Mouse (Mus musculus) limb, embryonic 15.5 days (tissue): ENCODE results near the gene Sptbn4. TPM values are rescaled to one million over a fixed set of nuclear protein-coding genes. Genes with fewer than 3 reads are reported as not detected.

Experiments
- ATAC-seq: fragments of 200-750 bp; cut with Nextera tagmentation; 2 replicates; pipeline ENCODE4 v1.8.0; 2017; ENCODE audit warnings: low read depth, moderate TSS enrichment; ENCODE audit not compliant: insufficient number of reproducible peaks, low FRiP score, low TSS enrichment
- H3K27ac ChIP-seq: fragments of 300-500 bp; sonication (generic); 2 replicates; pipeline ENCODE4 v1.5.1; 2015; ENCODE audit warnings: moderate library complexity, mild to moderate bottlenecking, inconsistent platforms
- H3K27me3 ChIP-seq: fragments of 300-500 bp; sonication (generic); 2 replicates; pipeline ENCODE4 v1.6.1; 2015; ENCODE audit warnings: inconsistent platforms
- H3K36me3 ChIP-seq: fragments of 300-500 bp; sonication (generic); 2 replicates; pipeline ENCODE4 v1.6.1; 2015; ENCODE audit warnings: inconsistent platforms
- H3K4me1 ChIP-seq: fragments of 300-500 bp; sonication (generic); 2 replicates; pipeline ENCODE4 v1.6.1; 2015; ENCODE audit warnings: inconsistent platforms
- H3K4me2 ChIP-seq: fragments of 300-500 bp; sonication (generic); 2 replicates; pipeline ENCODE4 v1.6.1; 2015; ENCODE audit warnings: mild to moderate bottlenecking, inconsistent platforms
- H3K4me3 ChIP-seq: fragments of 300-500 bp; sonication (generic); 2 replicates; pipeline ENCODE4 v1.5.1; 2015; ENCODE audit warnings: mild to moderate bottlenecking, inconsistent platforms
- H3K9ac ChIP-seq: fragments of 300-500 bp; sonication (generic); 2 replicates; pipeline ENCODE4 v1.6.1; 2015; ENCODE audit warnings: inconsistent platforms
- H3K9me3 ChIP-seq: fragments of 300-500 bp; sonication (generic); 2 replicates; pipeline ENCODE4 v1.6.1; 2016; ENCODE audit warnings: inconsistent platforms
- WGBS: fragments of 180-500 bp; shearing (Covaris S2); methylation state at CpG from one replicate; pipeline ENCODE4 v1.1.7; 2015; 5-methylcytosine and 5-hydroxymethylcytosine counted together
- polyA plus RNA-seq: library from polyadenylated mRNA; unstranded; fragments of >200 nt; fragmentation: Nextera tagmentation; extraction: Ambion mirVana; gene quantifications from 2 replicates; pipeline ENCODE4 v1.2.1, GENCODE M21; 2015

The Sptbn4 gene
- polyA plus RNA-seq, 1 experiment from 2014 or later = 0.23 TPM

DNA sequence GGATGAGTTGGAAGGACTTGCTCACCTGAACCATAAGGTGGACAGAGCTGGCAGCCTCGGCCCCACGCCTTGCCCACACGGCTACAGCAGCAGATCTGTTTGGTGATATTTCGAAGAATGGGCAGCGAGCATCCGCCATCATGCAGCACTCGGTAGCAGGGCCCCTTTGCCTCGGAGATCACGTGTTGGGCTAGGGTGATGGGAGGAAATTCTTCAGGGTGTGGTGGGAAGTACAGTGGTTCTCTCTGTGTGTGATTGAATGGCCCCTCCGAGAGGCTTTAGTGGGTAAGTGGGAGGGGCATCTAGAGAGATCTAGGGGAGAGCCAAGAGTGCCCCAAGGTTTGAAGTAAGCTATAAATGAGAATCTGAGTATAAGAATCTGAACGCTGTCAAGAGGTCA lies 119.3 kb downstream of the Sptbn4 start:
- peaks cover 59% of the 10 kb centered on the region for H3K4me1 ChIP-seq
- no peak overlapping the region for H3K4me2 ChIP-seq
- WGBS = 83% methylated on average over 11 of the region's 11 CpGs

DNA sequence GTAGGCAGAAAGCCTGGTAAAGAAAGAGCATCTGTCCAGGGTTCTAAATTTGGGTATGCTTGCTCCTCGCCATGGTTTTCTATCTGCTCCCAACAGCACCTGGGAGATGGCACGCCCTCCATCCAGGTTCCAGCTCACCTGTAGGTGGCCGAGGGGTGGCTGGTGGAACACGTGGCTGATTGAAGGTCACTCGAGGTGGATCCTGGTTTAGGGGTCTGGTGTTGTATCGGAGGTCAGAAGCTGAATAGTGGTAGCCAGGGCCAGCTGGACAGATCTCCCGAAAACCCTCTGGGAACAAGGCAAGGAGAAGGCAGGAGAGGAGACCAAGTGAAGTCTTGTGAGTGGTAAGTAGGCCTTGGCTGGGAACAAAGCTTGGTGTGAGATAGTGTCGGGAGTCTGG lies 120.0 kb downstream of the Sptbn4 start:
- Histone ChIP-seq H3K36me3 (peaks cover 18% of the 10 kb centered on the region), H3K9ac (no peak overlapping the region), H3K9me3 (no peaks in the 10 kb centered on the region), H3K27me3 (peaks cover 70% of the 10 kb centered on the region), H3K4me1 (peaks cover 53% of the 10 kb centered on the region), H3K27ac (no peak overlapping the region), H3K4me2 (no peak overlapping the region), H3K4me3 (no peak overlapping the region)
- ATAC-seq = no peak
- WGBS = 92% methylated on average over 8 of the region's 8 CpGs

More for the DNA sequence above, 119.3 kb downstream of the Sptbn4 start:
- ATAC-seq = no peak
- no peak overlapping the region for H3K4me3 ChIP-seq
- H3K9me3 ChIP-seq = no peaks in the 10 kb centered on the region
- H3K36me3 ChIP-seq = peaks cover 12% of the 10 kb centered on the region
- H3K27me3 ChIP-seq = peaks cover 71% of the 10 kb centered on the region
- no peak overlapping the region for H3K9ac ChIP-seq
- H3K27ac ChIP-seq = no peak overlapping the region

DNA sequence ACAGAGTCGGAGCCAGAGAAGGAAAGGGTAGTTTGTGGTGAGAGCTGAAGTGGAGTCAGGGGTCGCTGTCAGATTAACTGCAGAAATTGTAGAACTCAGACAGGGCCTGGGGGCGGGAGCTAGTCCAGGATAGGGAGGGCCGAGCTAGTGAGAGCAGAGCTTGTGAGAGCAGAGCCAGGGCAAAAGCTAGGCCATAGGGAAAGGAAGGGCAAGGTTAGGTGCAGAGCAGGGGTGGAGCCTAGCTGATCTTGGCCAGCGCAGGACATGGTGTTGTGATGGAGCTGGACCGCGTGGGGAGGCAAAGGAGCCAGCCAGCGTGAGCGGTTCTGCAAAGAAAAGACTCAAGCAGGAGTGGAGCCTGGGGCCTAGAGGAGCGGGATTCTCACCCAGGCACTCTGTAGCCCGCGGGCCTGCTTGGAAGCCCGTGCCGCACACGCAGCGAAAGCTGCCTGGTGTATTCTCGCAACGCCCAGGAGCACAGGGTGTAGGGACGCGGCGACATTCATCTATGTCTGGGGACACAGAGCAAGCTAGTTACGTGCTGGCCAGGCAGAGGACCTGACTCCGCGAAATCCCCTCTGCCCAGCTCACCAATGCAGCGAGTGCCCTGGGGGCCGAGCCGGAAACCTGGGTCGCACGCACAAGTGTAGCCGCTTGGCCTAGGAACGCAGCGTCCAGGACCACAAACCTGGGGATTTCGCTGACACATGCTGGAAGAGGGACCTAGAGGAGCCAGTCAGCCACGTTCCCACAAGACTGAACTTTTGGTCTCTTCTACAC lies 121.2 kb downstream of the Sptbn4 start:
- Histone ChIP-seq H3K36me3 (peaks cover 22% of the 10 kb centered on the region), H3K9me3 (no peaks in the 10 kb centered on the region), H3K27me3 (peaks cover 68% of the 10 kb centered on the region), H3K4me3 (peak overlapping the region; percentile 27), H3K9ac (peak overlapping the region; percentile 21; the same call in 1 of the 2 replicates), H3K4me2 (peak overlapping the region; percentile 49), H3K4me1 (peaks cover 41% of the 10 kb centered on the region), H3K27ac (no peak overlapping the region)
- WGBS = 47% methylated on average over 34 of the region's 34 CpGs
- no peak for ATAC-seq

DNA sequence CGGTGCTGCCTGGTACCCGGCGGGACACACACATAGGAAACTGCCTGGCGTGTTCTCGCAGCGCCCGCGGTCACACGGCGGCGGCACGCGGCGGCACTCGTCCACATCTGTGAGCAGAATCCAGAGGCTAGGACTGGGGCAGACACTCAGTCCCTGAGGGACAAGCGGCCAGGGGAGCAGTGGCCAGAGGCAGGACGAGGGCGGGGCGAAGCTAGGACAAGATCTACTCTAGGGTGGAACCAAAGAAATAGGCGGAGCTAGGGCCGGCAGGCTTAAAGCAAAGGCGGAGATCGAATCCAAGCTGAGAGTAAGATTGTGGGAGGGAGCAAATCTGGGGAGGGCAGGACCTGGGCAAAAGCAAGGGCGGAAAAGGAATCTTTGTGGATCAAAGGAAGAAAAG lies 121.8 kb downstream of the Sptbn4 start:
- H3K27me3 ChIP-seq = peaks cover 64% of the 10 kb centered on the region
- peak overlapping the region; percentile 27 for H3K4me3 ChIP-seq
- H3K27ac ChIP-seq = no peak overlapping the region
- peaks cover 22% of the 10 kb centered on the region for H3K36me3 ChIP-seq
- H3K9me3 ChIP-seq = no peaks in the 10 kb centered on the region
- peaks cover 35% of the 10 kb centered on the region for H3K4me1 ChIP-seq
- peak overlapping the region; percentile 21; the same call in 1 of the 2 replicates for H3K9ac ChIP-seq
- ATAC-seq = no peak
- peak overlapping the region; percentile 49 for H3K4me2 ChIP-seq
- WGBS = 8% methylated on average over 24 of the region's 24 CpGs

DNA sequence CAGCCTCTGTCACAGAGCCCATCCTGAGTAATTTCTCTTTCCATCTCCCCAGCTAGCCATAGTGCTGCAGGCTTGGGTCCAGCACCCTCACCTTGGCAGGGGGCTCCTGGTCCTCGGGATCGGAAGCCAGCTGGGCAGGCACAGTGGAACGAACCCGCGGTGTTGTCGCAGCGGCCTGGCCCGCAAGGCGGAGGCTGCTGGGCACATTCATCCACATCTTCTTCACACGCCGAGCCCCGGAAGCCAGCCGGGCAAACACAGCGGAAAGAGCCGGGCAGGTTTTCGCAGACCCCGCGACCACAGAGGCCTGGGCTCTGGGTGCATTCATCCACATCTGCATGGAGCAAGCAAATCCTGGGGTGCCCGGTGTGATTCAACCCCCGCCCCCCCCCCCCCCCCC lies 122.6 kb downstream of the Sptbn4 start:
- no peak overlapping the region for H3K27ac ChIP-seq

DNA sequence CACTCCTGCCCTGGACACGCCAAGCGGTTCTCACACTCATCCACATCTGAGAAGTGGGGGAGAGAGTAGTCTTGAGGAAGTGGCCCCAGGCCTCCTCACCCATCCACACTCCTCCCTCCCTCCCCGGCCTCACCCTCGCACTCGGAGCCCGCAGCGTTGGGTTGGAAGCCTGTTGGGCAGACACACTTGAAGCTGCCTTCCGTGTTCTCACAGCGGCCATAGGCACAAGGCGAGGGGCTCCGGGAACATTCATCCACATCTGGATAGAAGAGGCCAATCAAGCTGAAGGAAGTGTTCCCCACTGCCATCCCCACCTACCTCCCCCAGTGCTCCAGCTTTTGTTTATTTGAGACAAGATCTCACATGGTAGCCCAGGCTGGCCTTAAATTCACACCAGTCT lies 123.3 kb downstream of the Sptbn4 start:
- H3K4me2 ChIP-seq = no peak overlapping the region
- H3K27me3 ChIP-seq = peaks cover 50% of the 10 kb centered on the region
- WGBS = 94% methylated on average over 11 of the region's 11 CpGs
- no peak overlapping the region for H3K9ac ChIP-seq
- ATAC-seq = no peak
- no peaks in the 10 kb centered on the region for H3K9me3 ChIP-seq
- H3K4me1 ChIP-seq = peaks cover 19% of the 10 kb centered on the region
- H3K27ac ChIP-seq = no peak overlapping the region
- peaks cover 30% of the 10 kb centered on the region for H3K36me3 ChIP-seq
- no peak overlapping the region for H3K4me3 ChIP-seq

More for the DNA sequence above, 122.6 kb downstream of the Sptbn4 start:
- Histone ChIP-seq H3K9ac (no peak overlapping the region), H3K4me3 (no peak overlapping the region), H3K36me3 (peaks cover 22% of the 10 kb centered on the region), H3K4me1 (peaks cover 27% of the 10 kb centered on the region), H3K9me3 (no peaks in the 10 kb centered on the region), H3K4me2 (no peak overlapping the region), H3K27me3 (peaks cover 57% of the 10 kb centered on the region)
- ATAC-seq = no peak
- WGBS = 62% methylated on average over 15 of the region's 20 CpGs

DNA sequence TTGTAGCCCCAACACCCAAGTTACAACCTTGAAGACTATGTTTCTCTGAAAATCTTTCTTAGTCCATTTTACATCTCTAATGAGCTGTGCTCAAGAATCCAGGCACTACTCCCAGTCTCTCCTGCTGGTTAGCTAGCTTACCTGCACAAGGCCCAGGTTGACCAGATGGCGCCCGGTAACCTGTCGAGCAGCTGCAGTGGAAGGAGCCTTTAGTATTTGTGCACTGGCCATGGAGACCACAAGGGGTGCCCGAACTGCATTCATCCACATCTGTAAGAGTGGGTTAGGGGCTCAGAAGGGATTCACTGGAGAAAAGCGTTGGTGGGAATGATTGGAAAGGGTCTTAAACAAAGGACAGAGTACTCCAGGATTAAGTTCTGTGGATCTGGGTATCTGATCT lies 124.5 kb downstream of the Sptbn4 start:
- no peak overlapping the region for H3K27ac ChIP-seq
- no peak overlapping the region for H3K4me3 ChIP-seq
- no peak overlapping the region for H3K9ac ChIP-seq
- no peak overlapping the region for H3K4me2 ChIP-seq
- peaks cover 13% of the 10 kb centered on the region for H3K4me1 ChIP-seq
- peaks cover 41% of the 10 kb centered on the region for H3K27me3 ChIP-seq
- no peaks in the 10 kb centered on the region for H3K9me3 ChIP-seq
- peaks cover 31% of the 10 kb centered on the region for H3K36me3 ChIP-seq
- 92% methylated on average over 5 of the region's 5 CpGs for WGBS
- no peak for ATAC-seq

DNA sequence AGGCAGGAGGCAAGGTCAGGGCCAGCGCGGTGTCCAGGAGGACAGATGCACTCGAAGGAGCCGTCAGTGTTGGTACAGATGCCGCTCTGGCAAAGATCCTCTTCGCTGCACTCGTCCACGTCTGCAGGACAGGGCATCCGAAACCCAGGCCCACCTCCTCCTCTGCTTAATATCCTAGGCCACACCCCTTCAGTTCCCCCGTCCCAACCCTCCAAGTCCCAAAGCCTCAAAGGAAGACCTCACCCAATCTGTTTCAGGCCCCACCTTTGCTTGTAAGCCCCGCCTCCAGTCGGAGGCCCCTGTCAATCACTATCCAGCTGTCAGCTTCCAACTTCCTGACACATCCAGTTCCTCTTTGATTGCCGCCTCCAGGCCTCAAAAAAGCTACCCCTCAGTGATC lies 125.2 kb downstream of the Sptbn4 start:
- no peak for ATAC-seq
- no peaks in the 10 kb centered on the region for H3K9me3 ChIP-seq
- no peak overlapping the region for H3K4me2 ChIP-seq
- H3K4me1 ChIP-seq = peaks cover 13% of the 10 kb centered on the region
- H3K4me3 ChIP-seq = no peak overlapping the region
- H3K27ac ChIP-seq = no peak overlapping the region
- H3K9ac ChIP-seq = no peak overlapping the region
- peaks cover 36% of the 10 kb centered on the region for H3K27me3 ChIP-seq
- H3K36me3 ChIP-seq = peaks cover 33% of the 10 kb centered on the region
- WGBS = 19% methylated on average over 13 of the region's 13 CpGs

DNA sequence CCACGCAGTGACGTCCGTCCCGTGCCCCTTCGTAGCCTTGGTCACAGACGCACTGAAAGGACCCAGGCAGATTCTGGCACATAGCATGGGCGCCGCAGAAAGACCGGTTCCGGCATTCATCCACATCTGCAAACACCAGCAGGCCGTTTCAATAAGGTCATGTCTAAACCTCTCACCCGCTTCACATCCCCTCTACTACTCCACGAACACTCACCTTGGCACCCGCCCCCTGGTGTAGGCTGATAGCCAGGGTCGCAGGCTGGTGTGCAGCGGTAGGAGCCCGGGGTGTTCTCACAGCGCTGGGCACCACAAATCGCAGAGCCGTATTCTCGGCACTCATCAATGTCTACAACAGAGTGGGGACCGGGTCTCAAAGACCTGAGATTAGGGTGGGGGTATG lies 128.1 kb downstream of the Sptbn4 start:
- Histone ChIP-seq H3K4me3 (no peak overlapping the region), H3K9me3 (no peaks in the 10 kb centered on the region), H3K27ac (no peak overlapping the region), H3K9ac (no peak overlapping the region), H3K4me2 (no peak overlapping the region), H3K36me3 (peaks cover 31% of the 10 kb centered on the region), H3K27me3 (peaks cover 12% of the 10 kb centered on the region), H3K4me1 (no peaks in the 10 kb centered on the region)
- ATAC-seq = no peak
- 92% methylated on average over 22 of the region's 22 CpGs for WGBS

DNA sequence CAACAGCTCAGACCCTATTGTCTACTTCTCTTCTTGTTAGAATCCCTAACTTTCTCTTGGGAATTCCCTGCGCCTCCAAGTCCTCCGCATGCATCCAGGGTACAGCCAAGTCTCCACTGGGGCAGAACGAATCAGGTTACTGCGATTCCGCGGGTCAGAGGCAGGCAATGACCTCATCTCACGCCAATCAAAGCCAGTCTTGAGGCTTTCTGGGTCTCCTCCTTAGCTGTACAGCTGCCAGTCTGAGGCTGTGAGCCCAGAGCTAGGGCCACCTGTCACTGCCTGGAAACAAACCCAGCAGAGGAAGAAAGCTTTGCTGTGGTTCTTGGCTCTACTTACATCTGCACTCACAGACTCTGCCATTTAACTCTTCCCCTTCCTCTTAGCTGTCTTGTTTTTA lies 131.5 kb downstream of the Sptbn4 start:
- H3K9ac ChIP-seq = no peak overlapping the region
- no peak overlapping the region for H3K4me2 ChIP-seq
- peaks cover 34% of the 10 kb centered on the region for H3K36me3 ChIP-seq
- no peak overlapping the region for H3K27ac ChIP-seq
- 0 out of 2 replicates have a peak, but pooled peaks cover 3% of the 10 kb centered on the region for H3K27me3 ChIP-seq
- 32% methylated on average over 7 of the region's 7 CpGs for WGBS
- H3K4me3 ChIP-seq = no peak overlapping the region
- 0 out of 2 replicates have a peak, but pooled peaks have one; percentile 60 for ATAC-seq
- H3K9me3 ChIP-seq = no peaks in the 10 kb centered on the region
- H3K4me1 ChIP-seq = no peaks in the 10 kb centered on the region

DNA sequence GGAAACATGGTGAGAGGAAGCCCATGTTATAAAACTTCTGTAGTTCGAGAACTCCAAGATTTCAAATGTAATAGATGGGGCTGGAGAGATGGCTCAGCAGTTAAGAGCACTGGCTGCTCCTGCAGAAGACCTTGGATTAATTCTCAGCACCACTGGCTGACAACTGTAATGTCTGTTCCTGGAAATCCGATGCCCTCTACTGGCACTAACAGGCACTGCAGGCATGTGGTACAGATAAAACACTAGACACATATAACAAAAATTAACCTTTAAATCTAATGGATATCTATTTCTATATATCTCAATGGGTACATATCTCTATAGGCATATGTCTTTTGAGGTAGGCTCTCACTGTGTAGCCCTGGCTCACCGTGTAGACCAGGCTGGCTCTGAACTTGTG lies 133.1 kb downstream of the Sptbn4 start:
- Histone ChIP-seq H3K4me2 (no peak overlapping the region), H3K4me3 (no peak overlapping the region), H3K27me3 (peaks cover 7% of the 10 kb centered on the region; the same call in 1 of the 2 replicates), H3K36me3 (peaks cover 28% of the 10 kb centered on the region), H3K9me3 (no peaks in the 10 kb centered on the region), H3K4me1 (peaks cover 10% of the 10 kb centered on the region), H3K27ac (no peak overlapping the region), H3K9ac (no peak overlapping the region)
- 88% methylated on average over 3 of the region's 3 CpGs for WGBS
- no peak for ATAC-seq

DNA sequence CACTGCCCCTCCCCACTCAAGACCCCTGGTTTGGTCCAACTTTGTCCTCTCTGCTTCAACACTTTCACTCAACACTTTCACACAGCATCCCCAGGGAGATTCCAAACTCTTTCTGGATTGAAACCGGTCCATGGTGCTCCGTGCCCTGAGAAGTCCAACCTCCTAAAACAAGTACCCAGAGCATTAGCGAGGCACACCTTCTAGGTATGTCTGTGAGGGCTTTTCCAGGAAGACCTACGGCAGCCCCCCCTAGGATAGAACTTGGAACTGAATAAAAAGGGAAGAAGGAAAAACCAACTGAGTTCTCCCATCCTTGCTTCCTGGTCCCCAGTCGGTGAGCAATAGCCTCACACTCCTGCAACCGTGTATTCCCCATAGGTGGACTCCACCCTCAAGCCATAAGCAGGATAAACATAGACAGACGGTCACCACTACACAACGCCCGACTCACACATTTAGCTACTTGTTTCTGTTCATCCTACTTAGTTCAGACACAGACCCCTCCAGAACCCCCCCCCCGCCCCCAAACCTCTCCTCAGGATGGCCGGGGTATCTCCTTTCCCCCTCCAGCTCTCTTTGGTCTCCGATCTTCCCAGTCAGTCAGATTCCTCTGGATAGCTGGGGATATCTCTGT lies 135.7 kb downstream of the Sptbn4 start:
- Histone ChIP-seq H3K36me3 (peaks cover 20% of the 10 kb centered on the region), H3K27ac (no peak overlapping the region), H3K9ac (no peak overlapping the region), H3K4me1 (peaks cover 16% of the 10 kb centered on the region), H3K4me3 (no peak overlapping the region), H3K4me2 (no peak overlapping the region), H3K27me3 (peaks cover 7% of the 10 kb centered on the region; the same call in 1 of the 2 replicates), H3K9me3 (no peaks in the 10 kb centered on the region)
- WGBS = 86% methylated on average over 12 of the region's 12 CpGs
- no peak for ATAC-seq
